Mouse (Mus musculus) heart, embryonic 12.5 days (tissue): ENCODE data around the gene Hist1h3e. TPM values are rescaled to one million over a fixed set of nuclear protein-coding genes. Genes with fewer than 3 reads are reported as not detected.
A peak's percentile ranks its signal among the peaks of the same experiment; 100 is the strongest.
"Not testable (repeated sequence)": the region's sequence is repeated elsewhere in the genome, so short reads cannot be mapped to it uniquely, and the experiment has no call there.

Source experiments
- ATAC-seq: fragments of 200-750 bp; cut with Nextera tagmentation; 2 replicates; pipeline ENCODE4 v1.8.0; 2017; ENCODE audit warnings: moderate TSS enrichment, moderate library complexity; ENCODE audit not compliant: insufficient number of reproducible peaks, low FRiP score
- H3K27ac ChIP-seq: fragments of 300-500 bp; sonication (generic); 2 replicates; pipeline ENCODE4 v1.5.1; 2016; ENCODE audit warnings: mild to moderate bottlenecking, moderate library complexity; ENCODE audit not compliant: poor library complexity, severe bottlenecking
- H3K27me3 ChIP-seq: fragments of 300-500 bp; sonication (generic); replicated peaks from 2 replicates; pipeline ENCODE4 v1.6.1; 2016; ENCODE audit warnings: mild to moderate bottlenecking, moderate library complexity
- H3K36me3 ChIP-seq: fragments of 300-500 bp; sonication (generic); 2 replicates; pipeline ENCODE4 v1.6.1; 2016; ENCODE audit warnings: mild to moderate bottlenecking, moderate library complexity
- H3K4me1 ChIP-seq: fragments of 300-500 bp; sonication (generic); replicated peaks from 2 replicates; pipeline ENCODE4 v1.6.1; 2016; ENCODE audit warnings: mild to moderate bottlenecking
- H3K4me2 ChIP-seq: fragments of 300-500 bp; sonication (generic); 2 replicates; pipeline ENCODE4 v1.6.1; 2016; ENCODE audit warnings: mild to moderate bottlenecking, moderate library complexity
- H3K4me3 ChIP-seq: fragments of 300-500 bp; sonication (generic); 2 replicates; pipeline ENCODE4 v1.5.1; 2016; ENCODE audit warnings: mild to moderate bottlenecking
- H3K9ac ChIP-seq: fragments of 300-500 bp; sonication (generic); 2 replicates; pipeline ENCODE4 v1.6.1; 2016; ENCODE audit warnings: mild to moderate bottlenecking, moderate library complexity
- H3K9me3 ChIP-seq: fragments of 300-500 bp; sonication (generic); replicated peaks from 2 replicates; pipeline ENCODE4 v1.6.1; 2016; ENCODE audit warnings: mild to moderate bottlenecking, moderate library complexity
- WGBS: fragments of 180-500 bp; shearing (Covaris S2); methylation state at CpG from one replicate; pipeline ENCODE4 v1.1.7; 2016; 5-methylcytosine and 5-hydroxymethylcytosine counted together
- polyA plus RNA-seq: library from polyadenylated mRNA; unstranded; fragments of >200 nt; fragmentation: Nextera tagmentation; extraction: Ambion mirVana; gene quantifications from 2 replicates; pipeline ENCODE4 v1.2.1, GENCODE M21; 2016

Hist1h3e gene
- polyA plus RNA-seq, 1 experiment from 2014 or later = 2.1 TPM

GRCm38 (mm10) chr13:23593051-23593770 lies 31.0 kb upstream of the Hist1h3e start:
- Histone ChIP-seq H3K4me3 (no peak overlapping the region), H3K9me3 (no peaks in the 10 kb centered on the region), H3K4me2 (no peak overlapping the region), H3K4me1 (peaks cover 12% of the 10 kb centered on the region; the same call in 1 of the 2 replicates), H3K27ac (no peak overlapping the region; the same call in 1 of the 2 replicates), H3K27me3 (no peaks in the 10 kb centered on the region), H3K36me3 (no peaks in the 10 kb centered on the region), H3K9ac (no peak overlapping the region)
- WGBS = 63% methylated on average over 5 of the region's 5 CpGs
- no peak for ATAC-seq

- H3K27ac ChIP-seq = no peak overlapping the region
Observed at GRCm38 (mm10) chr13:23592614-23593013, 30.4 kb upstream of the Hist1h3e start.

GRCm38 (mm10) chr13:23591886-23592285 lies 29.7 kb upstream of the Hist1h3e start:
- not testable (repeated sequence) for ATAC-seq, H3K4me3 ChIP-seq, H3K27ac ChIP-seq

More at GRCm38 (mm10) chr13:23592614-23593013, 30.4 kb upstream of the Hist1h3e start:
- no peaks in the 10 kb centered on the region for H3K36me3 ChIP-seq
- H3K9ac ChIP-seq = no peak overlapping the region
- WGBS = 92% methylated on average over 7 of the region's 7 CpGs
- H3K27me3 ChIP-seq = no peaks in the 10 kb centered on the region
- no peak overlapping the region for H3K4me3 ChIP-seq
- H3K9me3 ChIP-seq = no peaks in the 10 kb centered on the region
- no peak overlapping the region for H3K4me2 ChIP-seq
- ATAC-seq = no peak
- peaks cover 12% of the 10 kb centered on the region; the same call in 1 of the 2 replicates for H3K4me1 ChIP-seq

GRCm38 (mm10) chr13:23591206-23591605 lies 29.0 kb upstream of the Hist1h3e start:
- no peak for ATAC-seq
- H3K9me3 ChIP-seq = no peaks in the 10 kb centered on the region
- H3K9ac ChIP-seq = no peak overlapping the region
- WGBS = 85% methylated on average over 7 of the region's 7 CpGs
- H3K36me3 ChIP-seq = no peaks in the 10 kb centered on the region
- no peak overlapping the region for H3K27ac ChIP-seq
- no peak overlapping the region for H3K4me3 ChIP-seq
- H3K4me2 ChIP-seq = no peak overlapping the region
- H3K4me1 ChIP-seq = peaks cover 15% of the 10 kb centered on the region; the same call in 1 of the 2 replicates
- H3K27me3 ChIP-seq = no peaks in the 10 kb centered on the region

More at GRCm38 (mm10) chr13:23591886-23592285, 29.7 kb upstream of the Hist1h3e start:
- 64% methylated on average over 7 of the region's 7 CpGs for WGBS
- H3K9me3 ChIP-seq, H3K4me2 ChIP-seq, H3K36me3 ChIP-seq, H3K27me3 ChIP-seq, H3K9ac ChIP-seq: not testable (repeated sequence)
- peaks cover 12% of the 10 kb centered on the region; the same call in 1 of the 2 replicates for H3K4me1 ChIP-seq

- peak overlapping the region; percentile 68 for H3K4me2 ChIP-seq
- ATAC-seq = no peak
- 19% methylated on average over 1 of the region's 1 CpGs for WGBS
- peak overlapping the region; percentile 46 for H3K4me3 ChIP-seq
- H3K4me1 ChIP-seq = peaks cover 18% of the 10 kb centered on the region
- peak overlapping the region; percentile 67 for H3K9ac ChIP-seq
- H3K27ac ChIP-seq = peak overlapping the region; percentile 91
- H3K27me3 ChIP-seq = no peaks in the 10 kb centered on the region
- no peaks in the 10 kb centered on the region for H3K36me3 ChIP-seq
- no peaks in the 10 kb centered on the region for H3K9me3 ChIP-seq
Observed at GRCm38 (mm10) chr13:23586940-23587225, 24.7 kb upstream of the Hist1h3e start.

- Histone ChIP-seq H3K4me2 (peak overlapping the region; percentile 68), H3K4me1 (peaks cover 19% of the 10 kb centered on the region), H3K9me3 (no peaks in the 10 kb centered on the region), H3K36me3 (no peaks in the 10 kb centered on the region), H3K4me3 (peak overlapping the region; percentile 46), H3K27me3 (no peaks in the 10 kb centered on the region), H3K27ac (peak overlapping the region; percentile 91), H3K9ac (peak overlapping the region; percentile 67)
- ATAC-seq = no peak
- 2% methylated on average over 22 of the region's 22 CpGs for WGBS
Observed at GRCm38 (mm10) chr13:23586099-23586939, 24.1 kb upstream of the Hist1h3e start.

- peak; percentile 87 for ATAC-seq
- Histone ChIP-seq H3K9ac (peak overlapping the region; percentile 88), H3K4me2 (peak overlapping the region; percentile 90), H3K27ac (peak overlapping the region; percentile 97), H3K4me3 (peak overlapping the region; percentile 55), H3K4me1 (peaks cover 19% of the 10 kb centered on the region)
- H3K36me3 ChIP-seq, H3K9me3 ChIP-seq, H3K27me3 ChIP-seq: not testable (repeated sequence)
- 0% methylated on average over 34 of the region's 36 CpGs for WGBS
Observed at GRCm38 (mm10) chr13:23585442-23586098, 23.4 kb upstream of the Hist1h3e start.

GRCm38 (mm10) chr13:23585029-23585441 lies 22.9 kb upstream of the Hist1h3e start:
- H3K27ac ChIP-seq = peak overlapping the region; percentile 97
- H3K4me3 ChIP-seq = peak overlapping the region; percentile 55
- H3K9ac ChIP-seq = peak overlapping the region; percentile 88
- peak overlapping the region; percentile 90 for H3K4me2 ChIP-seq
- no peak for ATAC-seq
- no peaks in the 10 kb centered on the region for H3K9me3 ChIP-seq
- under 1% methylated on average over 21 of the region's 21 CpGs for WGBS
- no peaks in the 10 kb centered on the region for H3K27me3 ChIP-seq
- H3K4me1 ChIP-seq = peaks cover 19% of the 10 kb centered on the region
- no peaks in the 10 kb centered on the region for H3K36me3 ChIP-seq

- ATAC-seq = no peak
- Histone ChIP-seq H3K27me3 (no peaks in the 10 kb centered on the region), H3K4me3 (peak overlapping the region; percentile 17; the same call in 1 of the 2 replicates), H3K27ac (peak overlapping the region; percentile 97), H3K9ac (peak overlapping the region; percentile 61), H3K4me1 (peaks cover 19% of the 10 kb centered on the region), H3K36me3 (no peaks in the 10 kb centered on the region), H3K9me3 (no peaks in the 10 kb centered on the region), H3K4me2 (peak overlapping the region; percentile 62)
Observed at GRCm38 (mm10) chr13:23584331-23584730, 22.2 kb upstream of the Hist1h3e start.

GRCm38 (mm10) chr13:23583387-23584068 lies 21.4 kb upstream of the Hist1h3e start:
- no peaks in the 10 kb centered on the region for H3K36me3 ChIP-seq
- H3K9ac ChIP-seq = 0 out of 2 replicates have a peak overlapping the region, but pooled peaks have one; percentile 12
- no peaks in the 10 kb centered on the region for H3K9me3 ChIP-seq
- 0 out of 2 replicates have a peak overlapping the region, but pooled peaks have one; percentile 9 for H3K4me3 ChIP-seq
- ATAC-seq = no peak
- no peak overlapping the region for H3K4me2 ChIP-seq
- H3K27ac ChIP-seq = peak overlapping the region; percentile 65
- H3K4me1 ChIP-seq = peaks cover 19% of the 10 kb centered on the region
- H3K27me3 ChIP-seq = no peaks in the 10 kb centered on the region
